Mouse (Mus musculus): Measurements from ENCODE around the gene Pon1. TPM values are rescaled to one million over a fixed set of nuclear protein-coding genes. Genes with fewer than 3 reads are reported as not detected.

The Pon1 gene
- polyA plus RNA-seq, 1 experiment = 0.22 TPM

DNA sequence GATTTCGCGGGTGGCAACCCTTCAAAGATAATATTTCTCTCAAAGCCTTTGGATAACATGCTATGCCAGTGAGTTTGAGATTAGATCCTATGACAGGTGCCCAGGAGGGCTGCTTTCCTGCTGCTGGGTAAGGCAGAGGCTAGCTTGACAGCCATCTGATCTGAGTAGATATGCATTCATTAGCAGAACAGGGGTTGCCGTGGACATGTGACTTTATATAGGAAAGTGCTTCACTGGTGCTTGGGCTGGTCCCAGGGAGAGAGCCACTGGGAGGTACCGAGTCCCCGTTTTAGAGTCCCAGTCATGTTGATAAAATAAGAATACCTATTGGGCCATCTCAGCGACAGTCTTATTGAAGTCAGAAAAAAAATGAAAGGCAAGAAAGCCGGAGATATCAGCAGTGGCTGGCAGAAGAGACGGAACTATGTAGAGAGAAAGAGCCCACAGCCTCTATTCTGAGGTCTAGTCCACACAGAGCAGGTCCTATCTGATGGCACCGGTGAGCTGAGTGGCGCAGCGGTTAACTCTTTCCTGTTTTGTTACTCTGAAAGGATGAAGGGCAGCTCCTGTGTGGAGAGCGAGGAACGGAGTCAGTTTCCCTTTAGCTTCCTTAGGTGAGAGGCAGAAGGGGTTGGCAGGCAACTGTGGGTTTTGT, 46.1 kb downstream of the Pon1 start:
- 88% methylated on average over 13 of the region's 13 CpGs for WGBS
- no peak for DNase-seq (ENCODE audit: low read depth, low spot score)

DNA sequence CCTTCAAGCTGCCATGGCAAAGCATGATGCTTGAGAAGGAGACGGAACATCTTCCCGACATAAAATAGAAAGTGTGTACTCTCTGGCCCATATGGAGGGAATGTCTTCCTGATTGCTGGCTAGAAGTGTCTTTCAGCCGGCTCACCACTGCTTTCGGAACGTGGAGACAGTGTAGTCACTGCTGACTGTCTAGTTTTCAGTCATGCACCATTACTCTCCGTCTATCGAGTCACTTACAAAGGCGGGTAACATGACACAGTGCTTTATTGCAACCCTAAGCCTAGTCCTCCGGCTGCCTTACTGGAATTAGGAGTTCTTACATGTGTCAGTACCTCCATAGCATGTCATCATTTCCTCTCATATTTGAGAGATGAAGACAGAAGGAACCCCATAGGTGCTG, 54.1 kb downstream of the Pon1 start:
- DNase-seq (ENCODE audit: low read depth, low spot score) = no peak
- 87% methylated on average over 9 of the region's 9 CpGs for WGBS

DNA sequence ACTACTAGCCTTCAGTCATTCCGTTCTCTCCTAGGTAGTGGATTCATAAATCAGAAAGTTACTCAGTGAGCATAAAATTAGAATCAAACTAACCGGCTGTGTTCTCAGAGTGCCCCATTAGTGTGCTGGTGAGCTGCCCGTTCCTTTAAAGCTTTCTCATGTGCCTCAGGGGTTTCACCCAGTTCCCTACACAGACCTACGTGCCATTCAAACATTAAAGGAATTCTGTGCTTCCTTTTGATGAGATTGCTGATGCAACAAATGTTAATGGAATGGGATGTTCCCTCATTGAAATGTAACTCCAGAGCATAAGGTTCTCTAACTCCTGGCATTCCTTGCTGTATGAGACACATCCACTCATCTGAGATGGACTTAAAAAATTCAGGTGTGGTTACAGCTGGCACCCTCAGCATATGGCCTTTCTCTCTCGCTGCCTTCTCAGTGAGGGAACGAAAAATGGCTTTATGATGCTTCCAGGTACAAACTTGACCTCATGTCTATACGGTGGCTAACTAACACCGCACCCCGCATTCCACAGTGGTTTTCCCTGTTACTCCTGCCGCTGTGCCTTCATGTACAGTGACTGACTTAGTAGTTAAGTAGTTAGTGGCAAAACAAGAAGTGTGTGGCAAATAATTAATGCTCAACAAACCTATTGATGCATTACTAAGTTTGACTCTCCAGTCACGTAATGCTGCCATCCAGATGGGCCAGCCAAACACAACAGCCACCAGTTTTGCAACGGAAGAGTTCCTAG, 54.7 kb downstream of the Pon1 start:
- 92% methylated on average over 12 of the region's 12 CpGs for WGBS
- no peak for DNase-seq (ENCODE audit: low read depth, low spot score)

DNA sequence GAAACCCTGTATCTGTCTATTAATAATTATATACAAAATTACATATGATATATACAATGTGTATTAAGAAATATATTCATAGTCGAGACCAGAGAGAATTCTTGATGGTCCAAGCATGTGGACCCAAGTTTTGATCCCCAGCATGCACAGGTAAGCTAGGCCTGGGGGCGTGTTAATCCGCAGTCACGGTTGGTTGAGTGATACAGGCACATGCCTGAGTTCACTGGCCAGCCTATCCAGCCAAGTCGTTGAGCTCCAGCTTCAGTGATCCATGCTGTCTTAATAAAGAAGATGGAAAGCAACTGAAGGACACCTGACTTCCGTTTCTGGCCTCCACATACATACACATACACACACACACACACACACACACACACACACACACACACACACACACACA, 57.7 kb downstream of the Pon1 start:
- 77% methylated on average over 6 of the region's 6 CpGs for WGBS
- no peak for DNase-seq (ENCODE audit: low read depth, low spot score)

DNA sequence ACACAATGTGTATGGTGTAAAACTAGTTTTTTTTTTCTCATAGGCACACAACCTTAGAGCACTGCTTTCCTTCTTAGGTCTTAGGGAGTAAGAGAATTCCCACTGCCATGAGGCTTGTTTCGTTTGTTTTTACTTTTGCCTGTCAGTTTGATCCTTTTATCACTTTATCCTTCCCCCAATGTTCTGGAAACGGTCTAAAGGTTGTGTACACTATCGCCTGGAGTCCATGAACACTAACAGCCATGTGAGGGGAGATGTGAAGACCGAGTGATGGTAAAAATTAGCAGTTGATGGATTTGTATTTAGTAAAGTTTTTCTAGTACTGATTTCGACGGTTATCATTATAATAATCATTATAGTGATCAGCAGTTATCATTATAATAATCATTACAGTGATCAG, 58.8 kb downstream of the Pon1 start:
- 41% methylated on average over 6 of the region's 6 CpGs for WGBS
- no peak for DNase-seq (ENCODE audit: low read depth, low spot score)

DNA sequence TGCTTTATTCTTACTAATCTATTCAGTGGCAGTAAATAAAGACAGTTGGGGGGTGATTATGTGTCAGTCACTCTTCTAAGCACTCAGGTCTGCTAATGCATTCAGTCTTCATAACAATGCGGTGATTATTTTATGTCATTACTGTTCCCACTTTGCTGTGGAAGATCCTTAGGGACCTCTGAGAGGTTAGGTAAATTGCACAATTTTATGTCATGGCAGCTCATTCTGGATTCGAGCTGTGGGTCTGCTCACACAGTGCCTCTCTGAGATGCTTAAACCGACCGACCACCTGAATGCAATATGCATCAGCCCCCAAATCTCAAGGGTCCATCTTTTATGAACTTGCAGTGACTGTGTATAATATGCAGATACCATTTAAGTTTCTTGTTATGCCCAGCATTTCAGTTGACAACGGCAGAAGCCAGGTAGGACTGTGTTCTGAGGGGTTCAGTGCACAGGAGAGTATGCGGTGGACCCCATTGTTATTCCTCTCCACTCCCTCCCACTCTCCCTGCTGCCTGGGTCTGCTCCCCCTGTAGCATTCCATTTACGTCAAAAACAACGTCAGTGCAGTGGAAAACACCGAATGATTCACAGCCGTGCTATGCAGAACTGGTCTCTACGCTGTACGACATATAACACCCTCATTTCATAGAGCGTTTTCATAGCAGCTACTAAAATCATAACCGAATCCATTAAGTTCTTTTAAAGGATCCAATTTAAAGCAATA, 64.2 kb downstream of the Pon1 start:
- whole genome bisulfite sequencing = 92% methylated on average over 14 of the region's 14 CpGs

DNA sequence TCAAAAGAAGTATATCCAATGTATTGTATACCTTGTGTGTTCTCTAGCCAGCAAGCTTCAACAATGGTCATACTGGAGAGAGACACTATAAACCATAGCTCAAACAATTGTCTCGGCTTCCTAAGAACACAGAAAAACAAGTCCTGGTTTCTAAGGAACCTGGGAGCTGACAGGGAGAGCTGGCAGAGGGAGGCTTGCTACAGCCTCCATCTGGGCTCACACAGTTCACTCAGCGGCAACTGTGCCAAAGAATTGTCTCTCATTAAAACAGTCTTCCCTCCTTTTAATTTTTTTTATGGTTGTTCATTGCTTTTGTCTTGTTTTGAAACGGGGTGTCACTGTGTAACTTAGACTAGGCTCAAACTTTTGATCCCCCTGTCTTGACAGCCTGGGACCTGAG, 73.5 kb downstream of the Pon1 start:
- no peak for DNase-seq (ENCODE audit: low read depth, low spot score)
- 43% methylated on average over 3 of the region's 3 CpGs for WGBS

More for the DNA sequence above, 64.2 kb downstream of the Pon1 start:
- DNase-seq (ENCODE audit: low read depth, low spot score) = no peak

DNA sequence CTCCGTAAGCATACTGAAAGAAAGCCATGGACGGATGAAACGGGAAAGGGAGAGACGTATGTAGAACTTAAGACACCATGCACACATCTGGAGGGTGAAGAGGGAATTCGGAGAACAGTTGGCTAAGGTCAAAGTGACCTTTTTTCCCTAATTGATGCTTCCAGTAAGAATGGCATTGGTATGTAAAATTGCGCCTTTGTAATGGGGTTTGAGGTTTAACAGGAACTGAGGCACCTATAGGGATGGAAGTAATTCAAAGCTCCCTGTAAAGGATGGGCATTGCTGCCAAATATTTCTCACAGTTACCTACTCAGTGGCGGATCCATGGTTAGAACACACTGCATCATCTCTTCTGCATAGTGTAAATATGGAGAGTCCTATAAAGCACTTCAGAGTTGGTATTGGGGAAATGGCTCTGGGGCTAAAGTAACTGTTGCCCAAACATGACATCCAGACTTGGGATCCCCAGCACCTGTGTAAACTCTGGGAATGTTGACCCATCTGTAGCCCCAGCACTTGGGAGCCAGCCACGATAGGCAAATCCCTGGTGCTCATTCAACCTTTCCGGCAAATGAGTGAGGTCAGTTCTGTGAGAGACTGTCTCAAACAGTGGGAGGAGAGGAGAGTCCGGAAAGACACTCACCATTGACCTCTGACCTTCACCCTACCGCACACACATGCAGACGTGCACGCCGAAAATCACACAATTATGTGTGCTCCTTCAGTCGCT, 74.4 kb downstream of the Pon1 start:
- no peak for DNase-seq (ENCODE audit: low read depth, low spot score)
- 87% methylated on average over 15 of the region's 15 CpGs for WGBS

Other genes with a start within 250 kb of the Pon1 start
- 15.0 and 18.7 TPM in 2 replicates for gene Pon3, start 62.3 kb upstream of the Pon1 start, polyA plus RNA-seq (2012; rRNA removed)
- 28.7 and 37.6 TPM in 2 replicates for gene Pon2, start 104.5 kb upstream of the Pon1 start, polyA plus RNA-seq (2012; rRNA removed)
- 0.10 and 0.15 TPM in 2 replicates for gene Asb4, start 189.4 kb upstream of the Pon1 start, polyA plus RNA-seq (2012; rRNA removed)

Data from large intestine, adult 2 months (tissue).